Comparison of ENCODE assay signal across 9 mouse cellular contexts in the genomic region with DNA sequence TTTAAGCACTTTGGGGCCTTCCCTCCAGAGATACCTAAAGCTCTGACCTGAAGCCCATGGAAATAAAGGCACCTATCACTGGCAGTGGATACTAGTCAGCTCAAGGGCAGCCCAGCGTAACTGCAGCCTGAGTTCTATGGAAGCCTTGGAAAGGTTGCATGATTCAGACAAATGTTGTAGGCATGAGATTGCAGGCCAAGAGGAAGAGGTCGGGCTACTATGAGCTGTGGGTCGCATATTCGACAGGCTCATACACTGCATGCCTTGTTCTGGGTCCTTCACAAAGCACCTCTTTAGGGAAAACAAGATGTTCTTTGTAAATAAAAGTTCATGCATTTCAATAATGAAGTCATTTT. TPM values are rescaled to one million over a fixed set of nuclear protein-coding genes. Genes with fewer than 3 reads are reported as not detected.
DNase-seq lines count a peak whose midpoint lies in the region; ATAC-seq lines count a peak whose summit lies in the region.
"Had no signal": no experiment of that assay in that cellular context is flagged by ENCODE, and none has a peak within 500 bp of the region (broad histone marks: within the 10 kb centered on the region; RNA-seq: fewer than 3 reads in every experiment).

No protein-coding gene starts in this region.

- intact Hi-C loops in heart, postnatal 36 days (cut with DNase I) = loop anchor here (5.0 kb wide), 3 partner anchors 43 to 63 kb away; no protein-coding TSS in a partner anchor

- H3K27ac ChIP-seq in heart, embryonic 11.5 days (ENCODE audit: low read depth, low read length) = peak overlapping the region; percentile 92
- no peak overlapping the region for H3K27ac ChIP-seq in midbrain, embryonic 11.5 days (ENCODE audit: low read depth, low read length)
- H3K27ac ChIP-seq in midbrain, embryonic 10.5 days (replicated peaks) = no peak overlapping the region
- no peak overlapping the region for H3K27ac ChIP-seq in hindbrain, embryonic 12.5 days
- H3K27ac ChIP-seq in neural tube, embryonic 15.5 days (replicated peaks) = 0 out of 2 replicates have a peak overlapping the region, but pooled peaks have one; percentile 43

- no peaks in the 10 kb centered on the region for H3K9me3 ChIP-seq in heart, embryonic 11.5 days (replicated peaks; ENCODE audit: control insufficient read depth, low read length)
- no peaks in the 10 kb centered on the region for H3K9me3 ChIP-seq in midbrain, embryonic 11.5 days (ENCODE audit: control insufficient read depth, low read length)
- H3K9me3 ChIP-seq in midbrain, embryonic 10.5 days (replicated peaks) = no peaks in the 10 kb centered on the region
- no peaks in the 10 kb centered on the region for H3K9me3 ChIP-seq in hindbrain, embryonic 12.5 days (replicated peaks)
- H3K9me3 ChIP-seq in neural tube, embryonic 15.5 days (replicated peaks) = no peaks in the 10 kb centered on the region

- ATAC-seq in heart, embryonic 11.5 days (replicated peaks; ENCODE audit: insufficient number of reproducible peaks, low FRiP score, low TSS enrichment) = no peak
- ATAC-seq in midbrain, embryonic 11.5 days (ENCODE audit: low FRiP score) = 0 out of 2 replicates have a peak, but pooled peaks have one; percentile 4
- ATAC-seq in hindbrain, embryonic 12.5 days (ENCODE audit: low FRiP score) = 0 out of 2 replicates have a peak, but pooled peaks have one; percentile 11
- ATAC-seq in neural tube, embryonic 15.5 days (ENCODE audit: low FRiP score) = no peak

- H3K4me3 ChIP-seq in heart, embryonic 11.5 days (ENCODE audit: low read depth, low read length) = no peak overlapping the region
- H3K4me3 ChIP-seq in midbrain, embryonic 11.5 days (ENCODE audit: low read depth, low read length) = no peak overlapping the region
- H3K4me3 ChIP-seq in midbrain, embryonic 10.5 days = no peak overlapping the region
- no peak overlapping the region for H3K4me3 ChIP-seq in hindbrain, embryonic 12.5 days
- no peak overlapping the region for H3K4me3 ChIP-seq in neural tube, embryonic 15.5 days (replicated peaks)

- H3K4me2 ChIP-seq in heart, embryonic 11.5 days = peak overlapping the region; percentile 78; the same call in 1 of the 2 replicates
- H3K4me2 ChIP-seq in midbrain, embryonic 11.5 days = no peak overlapping the region
- no peak overlapping the region; the same call in 1 of the 2 replicates for H3K4me2 ChIP-seq in hindbrain, embryonic 12.5 days (replicated peaks)
- peak overlapping the region; percentile 78; the same call in 1 of the 2 replicates for H3K4me2 ChIP-seq in neural tube, embryonic 15.5 days

- 59% methylated on average over 4 of the region's 4 CpGs for WGBS in heart, embryonic 11.5 days (ENCODE audit: insufficient replicate concordance)
- WGBS in midbrain, embryonic 11.5 days = 87% methylated on average over 4 of the region's 4 CpGs
- 85% methylated on average over 4 of the region's 4 CpGs for WGBS in midbrain, embryonic 10.5 days
- 80% methylated on average over 4 of the region's 4 CpGs for WGBS in hindbrain, embryonic 12.5 days
- WGBS in neural tube, embryonic 15.5 days = 78% methylated on average over 4 of the region's 4 CpGs

- H3K36me3 ChIP-seq in heart, embryonic 11.5 days (ENCODE audit: control insufficient read depth, insufficient read depth, low read length) = no peaks in the 10 kb centered on the region
- H3K36me3 ChIP-seq in midbrain, embryonic 11.5 days (ENCODE audit: control insufficient read depth, insufficient read depth, low read length) = no peaks in the 10 kb centered on the region
- no peaks in the 10 kb centered on the region for H3K36me3 ChIP-seq in midbrain, embryonic 10.5 days
- H3K36me3 ChIP-seq in hindbrain, embryonic 12.5 days = no peaks in the 10 kb centered on the region
- no peaks in the 10 kb centered on the region for H3K36me3 ChIP-seq in neural tube, embryonic 15.5 days

- peaks cover 24% of the 10 kb centered on the region for H3K4me1 ChIP-seq in heart, embryonic 11.5 days (ENCODE audit: control insufficient read depth, insufficient read depth, low read length)
- H3K4me1 ChIP-seq in midbrain, embryonic 11.5 days (ENCODE audit: control insufficient read depth, insufficient read depth, low read length) = peaks cover 6% of the 10 kb centered on the region; the same call in 1 of the 2 replicates
- H3K4me1 ChIP-seq in midbrain, embryonic 10.5 days = peaks cover 13% of the 10 kb centered on the region
- peaks cover 14% of the 10 kb centered on the region for H3K4me1 ChIP-seq in hindbrain, embryonic 12.5 days
- peaks cover 15% of the 10 kb centered on the region for H3K4me1 ChIP-seq in neural tube, embryonic 15.5 days

- no peak for DNase-seq in heart, postnatal 36 days
- no peak for DNase-seq in midbrain, embryonic 11.5 days (ENCODE audit: low spot score, missing footprints)
- no peak for DNase-seq in midbrain, embryonic 10.5 days (ENCODE audit: low spot score)
- no peak for DNase-seq in urinary bladder, postnatal 14 days (ENCODE audit: low spot score)
- no peak for DNase-seq in embryo, embryonic 11 days
- DNase-seq: thymus, adult 2 months had no signal

- no peak overlapping the region for H3K9ac ChIP-seq in heart, embryonic 11.5 days (ENCODE audit: low read depth, low read length)
- H3K9ac ChIP-seq in midbrain, embryonic 11.5 days (ENCODE audit: low read length) = no peak overlapping the region
- no peak overlapping the region for H3K9ac ChIP-seq in hindbrain, embryonic 12.5 days
- no peak overlapping the region for H3K9ac ChIP-seq in neural tube, embryonic 15.5 days (replicated peaks)

- no peaks in the 10 kb centered on the region for H3K27me3 ChIP-seq in heart, embryonic 11.5 days (ENCODE audit: control insufficient read depth, insufficient read depth, low read length)
- H3K27me3 ChIP-seq in midbrain, embryonic 11.5 days (ENCODE audit: control insufficient read depth, insufficient read depth, low read length) = no peaks in the 10 kb centered on the region
- peaks cover 15% of the 10 kb centered on the region for H3K27me3 ChIP-seq in midbrain, embryonic 10.5 days (ENCODE audit: low read depth, poor library complexity, severe bottlenecking)
- H3K27me3 ChIP-seq in hindbrain, embryonic 12.5 days = peaks cover 3% of the 10 kb centered on the region; the same call in 1 of the 2 replicates
- no peaks in the 10 kb centered on the region for H3K27me3 ChIP-seq in neural tube, embryonic 15.5 days (replicated peaks)

RNA-seq across cellular contexts. Expression of a gene that starts 0.6 kb away (rescaled TPM):
- 91.8 and 120 TPM in 2 replicates for polyA plus RNA-seq in heart, embryonic 11.5 days (2014; fragmentation: Nextera tagmentation; extraction: Ambion mirVana)
- 10 to 100 TPM; 65.8 to 75.2 TPM for total RNA-seq in heart, postnatal 36 days (2021)
- 14.8 and 17.1 TPM in 2 replicates for polyA plus RNA-seq in midbrain, embryonic 11.5 days (2014; fragmentation: Nextera tagmentation; extraction: Ambion mirVana)
- polyA plus RNA-seq in midbrain, embryonic 10.5 days (2016; fragmentation: Nextera tagmentation; extraction: Ambion mirVana) = 10.8 and 13.9 TPM in 2 replicates
- 29.7 and 35.5 TPM in 2 replicates for polyA plus RNA-seq in hindbrain, embryonic 12.5 days (2016; fragmentation: Nextera tagmentation; extraction: Ambion mirVana)
- polyA plus RNA-seq in neural tube, embryonic 15.5 days (2015; fragmentation: Nextera tagmentation; extraction: Ambion mirVana) = 22.3 and 31.5 TPM in 2 replicates

Comparison
In these comparisons a context has a peak if more than half of its experiments do, and no peak if none do; other contexts are left out.
1. ATAC-seq: peak in midbrain, embryonic 11.5 days (single experiment) and hindbrain, embryonic 12.5 days (single experiment); none in heart, embryonic 11.5 days (single experiment) and neural tube, embryonic 15.5 days (single experiment).
2. H3K27ac ChIP-seq: peak in heart, embryonic 11.5 days (single experiment) and neural tube, embryonic 15.5 days (single experiment); none in midbrain, embryonic 11.5 days (single experiment), midbrain, embryonic 10.5 days (single experiment) and hindbrain, embryonic 12.5 days (single experiment).
3. H3K4me2 ChIP-seq: peak in heart, embryonic 11.5 days (single experiment) and neural tube, embryonic 15.5 days (single experiment); none in midbrain, embryonic 11.5 days (single experiment) and hindbrain, embryonic 12.5 days (single experiment).